10 mouse cellular contexts compared by ENCODE assay signal in the genomic region with DNA sequence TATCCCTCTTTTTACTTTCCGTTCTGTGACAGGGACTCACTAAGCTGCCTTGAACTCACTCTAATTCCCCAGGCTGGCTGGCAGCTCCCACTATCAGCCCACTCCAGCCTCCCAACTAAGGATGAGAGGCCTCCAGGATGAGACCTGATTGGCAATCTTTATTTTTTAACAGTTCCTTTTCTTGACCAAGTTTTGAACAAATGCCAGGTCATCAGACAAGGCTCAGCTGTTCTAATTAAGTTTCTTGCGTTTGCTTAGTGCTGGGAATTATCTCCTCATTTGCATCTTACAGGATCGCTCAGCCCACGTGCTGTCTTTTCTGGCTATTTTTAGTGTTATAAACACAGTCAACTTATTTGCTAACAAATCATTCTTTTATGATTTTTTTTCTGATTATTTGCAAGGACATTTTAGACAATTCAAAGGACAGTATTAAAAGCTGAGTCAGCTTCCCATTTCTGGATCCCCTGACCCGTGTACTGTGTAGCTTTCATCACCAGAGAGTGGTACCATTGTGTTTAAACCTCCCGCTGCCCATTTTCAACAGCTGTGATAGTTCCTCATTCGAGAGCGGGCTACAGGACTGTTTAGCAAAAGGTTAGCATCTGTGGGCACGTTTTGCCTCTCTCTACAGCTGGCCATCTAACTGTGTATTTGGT. TPM values are rescaled to one million over a fixed set of nuclear protein-coding genes. Genes with fewer than 3 reads are reported as not detected.
DNase-seq lines count a peak whose midpoint lies in the region; ATAC-seq lines count a peak whose summit lies in the region.
"Had no signal": no experiment of that assay in that cellular context is flagged by ENCODE, and none has a peak within 500 bp of the region (broad histone marks: within the 10 kb centered on the region; RNA-seq: fewer than 3 reads in every experiment).

No protein-coding gene starts in this region.

- peaks cover 15% of the 10 kb centered on the region for H3K4me1 ChIP-seq in midbrain, embryonic 13.5 days (replicated peaks)
- H3K4me1 ChIP-seq in embryonic facial prominence, embryonic 10.5 days = peaks cover 9% of the 10 kb centered on the region

- peak; percentile 79 for ATAC-seq in midbrain, embryonic 13.5 days

- no peak overlapping the region for H3K4me2 ChIP-seq in midbrain, embryonic 13.5 days (replicated peaks)
- H3K4me2 ChIP-seq: heart, embryonic 15.5 days had no signal

- peak; percentile 6 to 16 for DNase-seq in cerebellum, postnatal 14 days
- DNase-seq in cerebellum, adult 9-10 months = no peak
- DNase-seq in spleen, postnatal 36 days (ENCODE audit: low spot score in 2 of 2) = peak; percentile 51 to 58
- DNase-seq in spleen, adult 12 weeks (ENCODE audit: low spot score) = no peak
- no peak for DNase-seq in gastrocnemius, postnatal 10 days
- no peak for DNase-seq in adrenal gland, postnatal 25 days
- DNase-seq in embryonic facial prominence, embryonic 10.5 days (ENCODE audit: low spot score) = no peak
- DNase-seq: kidney, adult 9 months had no signal

- WGBS in midbrain, embryonic 13.5 days = 35% methylated on average over 9 of the region's 9 CpGs
- 70% methylated on average over 9 of the region's 9 CpGs for WGBS in embryonic facial prominence, embryonic 10.5 days

- no peaks in the 10 kb centered on the region for H3K9me3 ChIP-seq in midbrain, embryonic 13.5 days
- H3K9me3 ChIP-seq in embryonic facial prominence, embryonic 10.5 days = no peaks in the 10 kb centered on the region
- H3K9me3 ChIP-seq: heart, embryonic 15.5 days had no signal

- H3K27ac ChIP-seq in midbrain, embryonic 13.5 days = peak overlapping the region; percentile 44; the same call in 1 of the 2 replicates
- no peak overlapping the region for H3K27ac ChIP-seq in embryonic facial prominence, embryonic 10.5 days (replicated peaks)
- H3K27ac ChIP-seq: heart, embryonic 15.5 days had no signal

- no peak overlapping the region for H3K4me3 ChIP-seq in midbrain, embryonic 13.5 days (replicated peaks)
- H3K4me3 ChIP-seq in embryonic facial prominence, embryonic 10.5 days = no peak overlapping the region
- H3K4me3 ChIP-seq: heart, embryonic 15.5 days had no signal

- no peaks in the 10 kb centered on the region for H3K36me3 ChIP-seq in midbrain, embryonic 13.5 days
- no peaks in the 10 kb centered on the region for H3K36me3 ChIP-seq in embryonic facial prominence, embryonic 10.5 days (replicated peaks)
- H3K36me3 ChIP-seq: heart, embryonic 15.5 days had no signal

- no peak overlapping the region for H3K9ac ChIP-seq in midbrain, embryonic 13.5 days (replicated peaks)
- H3K9ac ChIP-seq: heart, embryonic 15.5 days had no signal

- 0 out of 2 replicates have a peak, but pooled peaks cover 3% of the 10 kb centered on the region for H3K27me3 ChIP-seq in midbrain, embryonic 13.5 days
- H3K27me3 ChIP-seq in embryonic facial prominence, embryonic 10.5 days (replicated peaks; ENCODE audit: low read depth, poor library complexity, severe bottlenecking) = peaks cover 6% of the 10 kb centered on the region; the same call in 1 of the 2 replicates
- H3K27me3 ChIP-seq: heart, embryonic 15.5 days had no signal

RNA-seq across cellular contexts. Expression of gene Akap7, which starts 4.0 kb away (rescaled TPM):
- polyA plus RNA-seq in midbrain, embryonic 13.5 days (2015; fragmentation: Nextera tagmentation; extraction: Ambion mirVana) = 20.9 and 21.3 TPM in 2 replicates
- 10 to 100 TPM; 47.9 to 58.8 TPM for total RNA-seq in gastrocnemius, postnatal 10 days (2021)
- 63.4 and 86.2 TPM in 2 replicates for total RNA-seq in adrenal gland, postnatal 25 days (2021)
- 17.0 and 18.2 TPM in 2 replicates for polyA plus RNA-seq in embryonic facial prominence, embryonic 10.5 days (2016; fragmentation: Nextera tagmentation; extraction: Ambion mirVana)

RNA-seq across cellular contexts. Expression of gene Epb41l2, which starts 47.9 kb away (rescaled TPM):
- polyA plus RNA-seq in midbrain, embryonic 13.5 days (2015; fragmentation: Nextera tagmentation; extraction: Ambion mirVana) = 21.7 and 25.6 TPM in 2 replicates
- 100 to 1,000 TPM in 1 of 2 experiments, 10 to 100 TPM in 1; 96.1 to 121 TPM for total RNA-seq in gastrocnemius, postnatal 10 days (2021)
- 70.7 and 82.6 TPM in 2 replicates for total RNA-seq in adrenal gland, postnatal 25 days (2021)
- 47.3 and 52.9 TPM in 2 replicates for polyA plus RNA-seq in embryonic facial prominence, embryonic 10.5 days (2016; fragmentation: Nextera tagmentation; extraction: Ambion mirVana)

Comparison
In these comparisons a context has a peak if more than half of its experiments do, and no peak if none do; other contexts are left out.
1. DNase-seq: peak in cerebellum, postnatal 14 days (2 of 2) and spleen, postnatal 36 days (2 of 2); none in cerebellum, adult 9-10 months (single experiment), spleen, adult 12 weeks (single experiment), gastrocnemius, postnatal 10 days (single experiment), adrenal gland, postnatal 25 days (single experiment) and embryonic facial prominence, embryonic 10.5 days (single experiment).